Mouse (Mus musculus): Measurements from ENCODE around the gene Pm20d1. TPM values are rescaled to one million over a fixed set of nuclear protein-coding genes. Genes with fewer than 3 reads are reported as not detected.
A peak's percentile ranks its signal among the peaks of the same experiment; 100 is the strongest.

The Pm20d1 gene
- polyA plus RNA-seq, 1 experiment, result not detected

DNA sequence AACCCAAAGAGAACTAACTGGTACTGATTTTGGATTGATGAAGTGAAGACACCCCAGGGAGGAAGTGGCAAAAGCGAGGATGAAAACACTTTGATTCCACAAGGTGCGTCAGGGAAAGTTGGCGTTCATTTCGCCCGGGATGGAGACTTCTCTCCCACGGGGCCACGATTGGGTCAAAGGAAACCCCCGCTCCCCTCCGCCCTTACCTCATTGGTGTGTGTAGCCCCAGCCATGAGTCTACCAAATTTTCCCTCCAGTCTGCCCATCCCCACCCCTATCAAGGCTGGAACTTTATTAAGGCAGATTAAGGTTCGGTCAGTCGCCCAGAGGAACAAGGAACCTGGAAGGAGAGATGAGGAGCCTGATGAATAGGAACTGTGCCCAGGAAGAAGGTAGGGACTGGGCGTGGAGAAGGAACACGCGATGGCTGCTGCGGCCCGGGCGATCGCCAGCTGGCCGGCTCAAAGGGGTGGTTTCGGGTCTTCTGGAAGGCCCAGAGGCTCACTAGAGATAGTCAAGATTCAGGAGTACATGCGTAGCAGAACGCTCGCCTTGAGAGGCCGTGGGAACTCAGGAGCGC lies 30.1 kb downstream of the Pm20d1 start, which contains the start of gene Slc41a1:
Gene Slc41a1, plus strand, starts transcription at position 287 of the 580 bp plus-strand sequence.
- Histone ChIP-seq H3K27ac (ENCODE audit: insufficient read depth, low read depth, low read length) (peak within 1 kb of the TSS; percentile 12; the same call in 1 of the 2 replicates), H3K4me3 (ENCODE audit: insufficient read depth, low read length) (peak within 1 kb of the TSS; percentile 85), H3K4me1 (ENCODE audit: control insufficient read depth, insufficient read depth, low read length) (peaks cover 8% of the 10 kb centered on the region; the same call in 1 of the 2 replicates)
- TF ChIP-seq POLR2A (IDR thresholded peaks at IDR 0.05; ENCODE audit: borderline replicate concordance, low read depth, low read length), result no peak
- no peak for TF ChIP-seq CTCF (IDR thresholded peaks at IDR 0.05; ENCODE audit: low read depth, low read length)

DNA sequence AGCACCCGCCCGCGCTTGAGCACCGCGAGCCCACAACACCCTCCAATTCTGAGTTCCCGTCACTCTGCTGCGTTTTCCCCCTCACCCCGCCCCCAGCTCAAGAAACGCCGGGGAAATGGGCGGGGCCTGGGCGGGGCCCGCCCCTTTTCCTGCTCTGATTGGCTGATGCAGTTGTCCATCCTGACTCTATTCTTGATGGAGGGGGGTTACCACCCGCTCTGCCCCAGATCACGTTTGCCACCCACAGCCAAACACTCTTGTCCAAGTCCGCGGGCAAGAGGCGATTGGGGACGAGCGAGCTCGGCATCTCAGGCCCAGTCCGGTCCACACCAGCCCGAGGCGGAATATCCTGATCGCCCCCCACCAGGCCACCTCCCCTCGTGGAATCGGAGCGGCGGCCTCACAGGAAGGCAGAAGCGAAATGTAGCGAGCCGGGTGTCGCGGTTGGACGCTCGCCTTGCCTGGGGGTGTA lies 30.6 kb downstream of the Pm20d1 start:
- H3K4me1 ChIP-seq (ENCODE audit: control insufficient read depth, insufficient read depth, low read length), result peaks cover 8% of the 10 kb centered on the region; the same call in 1 of the 2 replicates
- peak overlapping the region; percentile 12; the same call in 1 of the 2 replicates for H3K27ac ChIP-seq (ENCODE audit: insufficient read depth, low read depth, low read length)
- peak overlapping the region; percentile 85 for H3K4me3 ChIP-seq (ENCODE audit: insufficient read depth, low read length)
- TF ChIP-seq CTCF (IDR thresholded peaks at IDR 0.05; ENCODE audit: low read depth, low read length), result no peak
- no peak for TF ChIP-seq POLR2A (IDR thresholded peaks at IDR 0.05; ENCODE audit: borderline replicate concordance, low read depth, low read length)

DNA sequence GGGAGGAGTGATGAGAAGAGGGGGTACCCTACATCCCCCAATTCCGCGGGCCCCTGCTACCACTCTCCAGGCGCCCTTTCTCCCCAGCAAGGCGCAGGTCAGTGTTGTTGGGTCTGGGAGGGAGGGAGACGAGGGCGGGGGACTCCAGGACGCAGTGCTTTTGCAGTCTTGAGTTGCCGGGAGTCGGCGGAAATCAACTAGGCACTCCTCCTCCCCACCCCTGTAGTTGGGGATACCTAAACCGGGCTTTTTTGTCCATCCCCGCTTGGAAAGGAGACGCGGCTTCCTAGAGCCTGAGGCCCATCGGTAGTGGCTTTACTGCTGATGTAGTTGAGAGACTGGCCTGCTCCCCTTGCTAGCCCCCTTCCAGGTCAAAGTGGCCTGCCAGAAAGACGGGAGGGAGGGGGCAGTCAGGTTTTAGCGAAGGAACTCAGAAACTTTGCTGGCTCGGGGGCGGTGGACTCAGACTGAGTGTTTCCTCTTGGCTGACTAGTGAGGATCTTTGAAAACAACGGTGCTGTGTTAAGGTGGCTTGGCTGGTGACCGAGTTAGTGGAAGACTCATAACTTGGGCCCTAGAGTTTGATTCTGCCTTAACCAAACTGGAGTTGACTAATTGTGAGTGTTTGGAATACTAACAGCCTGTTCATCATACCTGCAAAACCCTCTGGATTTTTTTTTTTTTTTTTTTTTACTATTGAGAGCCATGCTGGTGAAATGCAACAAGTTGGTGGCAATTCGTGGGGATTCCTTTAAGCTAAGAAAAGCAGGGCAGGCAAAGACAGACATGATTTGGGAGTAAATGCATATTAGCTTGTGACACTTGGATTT lies 31.3 kb downstream of the Pm20d1 start:
- no peak for TF ChIP-seq CTCF (IDR thresholded peaks at IDR 0.05; ENCODE audit: low read depth, low read length)
- no peak for TF ChIP-seq POLR2A (IDR thresholded peaks at IDR 0.05; ENCODE audit: borderline replicate concordance, low read depth, low read length)
- Histone ChIP-seq H3K4me1 (ENCODE audit: control insufficient read depth, insufficient read depth, low read length) (peaks cover 8% of the 10 kb centered on the region; the same call in 1 of the 2 replicates), H3K27ac (ENCODE audit: insufficient read depth, low read depth, low read length) (no peak overlapping the region), H3K4me3 (ENCODE audit: insufficient read depth, low read length) (peak overlapping the region; percentile 85)

DNA sequence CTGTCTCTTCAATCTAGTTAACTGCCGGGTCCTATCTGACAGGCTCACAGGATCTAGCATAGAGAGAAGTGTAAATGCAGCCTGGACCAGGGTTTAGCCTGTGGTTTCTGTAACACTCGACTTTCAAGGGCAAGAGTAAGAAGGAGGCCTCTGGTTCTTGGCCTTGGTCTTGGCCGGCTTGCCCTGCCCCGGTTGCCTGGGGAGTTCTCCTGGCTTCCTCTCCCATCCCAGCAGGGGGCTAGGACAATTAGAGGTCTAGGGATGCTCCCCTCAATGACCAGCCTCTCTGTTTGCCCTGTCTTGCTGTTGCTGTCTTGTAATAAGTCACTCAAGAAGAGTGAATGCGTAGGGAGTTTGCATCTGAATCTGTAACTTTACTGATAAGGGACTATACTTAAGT lies 32.1 kb downstream of the Pm20d1 start:
- H3K27ac ChIP-seq (ENCODE audit: insufficient read depth, low read depth, low read length), result no peak overlapping the region
- no peak overlapping the region for H3K4me3 ChIP-seq (ENCODE audit: insufficient read depth, low read length)
- no peak for TF ChIP-seq POLR2A (IDR thresholded peaks at IDR 0.05; ENCODE audit: borderline replicate concordance, low read depth, low read length)
- peaks cover 8% of the 10 kb centered on the region; the same call in 1 of the 2 replicates for H3K4me1 ChIP-seq (ENCODE audit: control insufficient read depth, insufficient read depth, low read length)

DNA sequence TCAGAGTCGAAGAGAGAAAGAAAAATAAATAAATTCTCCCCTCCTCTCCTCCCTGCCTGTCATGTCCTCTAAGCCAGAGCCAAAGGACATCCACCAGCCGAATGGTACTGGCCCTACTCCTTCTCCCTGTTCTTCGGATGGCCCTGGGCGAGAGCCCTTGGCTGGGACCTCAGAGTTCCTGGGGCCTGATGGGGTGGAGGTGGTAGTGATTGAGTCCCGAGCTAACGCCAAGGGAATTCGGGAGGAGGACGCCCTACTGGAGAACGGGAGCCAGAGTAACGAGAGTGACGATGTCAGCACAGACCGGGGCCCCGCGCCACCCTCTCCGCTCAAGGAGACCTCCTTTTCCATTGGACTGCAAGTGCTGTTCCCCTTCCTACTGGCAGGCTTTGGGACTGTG lies 33.4 kb downstream of the Pm20d1 start:
- Histone ChIP-seq H3K4me1 (ENCODE audit: control insufficient read depth, insufficient read depth, low read length) (peaks cover 8% of the 10 kb centered on the region; the same call in 1 of the 2 replicates), H3K4me3 (ENCODE audit: insufficient read depth, low read length) (no peak overlapping the region), H3K27ac (ENCODE audit: insufficient read depth, low read depth, low read length) (no peak overlapping the region)
- TF ChIP-seq CTCF (IDR thresholded peaks at IDR 0.05; ENCODE audit: low read depth, low read length) (no peak), POLR2A (IDR thresholded peaks at IDR 0.05; ENCODE audit: borderline replicate concordance, low read depth, low read length) (no peak)

DNA sequence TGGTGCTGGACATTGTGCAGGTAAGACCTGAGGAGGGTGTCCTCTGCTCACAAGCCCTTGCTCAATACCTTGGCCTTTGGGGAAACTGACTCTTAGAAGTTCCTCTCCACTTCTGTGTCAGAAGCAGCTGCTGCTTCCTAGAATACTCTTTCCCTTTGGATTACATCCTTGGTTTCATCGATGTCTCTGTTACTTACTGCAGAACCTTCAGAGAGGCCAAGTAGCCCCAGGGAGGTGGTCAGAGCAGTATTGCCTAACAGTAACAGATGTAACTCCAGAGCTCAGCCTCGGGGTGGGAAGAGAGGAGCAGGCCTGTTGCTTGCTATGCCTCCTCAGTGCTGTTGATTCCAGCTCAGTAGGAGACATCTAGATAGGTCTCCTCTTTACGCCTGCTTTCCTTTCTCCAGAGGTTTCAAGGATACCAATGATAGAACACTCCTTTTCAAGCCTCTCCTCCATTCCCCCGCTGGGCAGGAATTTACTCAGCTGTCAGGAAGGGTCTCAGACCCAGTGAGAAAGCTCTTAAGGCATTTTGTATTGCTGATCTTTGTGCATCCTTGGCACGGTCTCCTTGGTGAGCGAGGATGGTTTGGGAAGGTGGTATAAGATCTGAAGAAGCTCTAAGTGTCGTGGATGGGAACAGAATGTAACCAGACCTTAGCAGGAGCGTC lies 33.9 kb downstream of the Pm20d1 start:
- Histone ChIP-seq H3K27ac (ENCODE audit: insufficient read depth, low read depth, low read length) (no peak overlapping the region), H3K4me1 (ENCODE audit: control insufficient read depth, insufficient read depth, low read length) (peaks cover 8% of the 10 kb centered on the region; the same call in 1 of the 2 replicates), H3K4me3 (ENCODE audit: insufficient read depth, low read length) (no peak overlapping the region)
- TF ChIP-seq POLR2A (IDR thresholded peaks at IDR 0.05; ENCODE audit: borderline replicate concordance, low read depth, low read length), result no peak
- TF ChIP-seq CTCF (IDR thresholded peaks at IDR 0.05; ENCODE audit: low read depth, low read length), result no peak

DNA sequence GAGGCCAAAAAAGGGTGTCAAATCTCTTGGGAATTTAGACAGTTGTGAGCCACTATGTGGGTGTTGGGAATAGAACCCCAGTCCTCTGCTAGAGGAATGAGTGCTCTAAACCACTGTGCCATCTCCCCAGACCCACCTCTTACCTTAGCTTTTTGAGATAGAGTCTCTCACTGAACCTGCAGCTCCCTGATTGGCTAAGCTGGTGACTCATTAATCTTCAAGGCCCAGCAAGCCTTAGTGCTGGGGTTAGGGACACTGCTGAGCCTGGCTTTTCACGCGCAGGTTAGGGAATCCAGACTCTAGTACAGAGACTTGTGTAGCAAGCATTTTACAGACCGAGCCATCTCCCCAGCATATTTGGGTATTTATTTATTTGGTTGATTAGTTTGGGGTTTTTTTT lies 39.9 kb downstream of the Pm20d1 start:
- Histone ChIP-seq H3K4me3 (ENCODE audit: insufficient read depth, low read length) (no peak overlapping the region), H3K4me1 (ENCODE audit: control insufficient read depth, insufficient read depth, low read length) (no peaks in the 10 kb centered on the region), H3K27ac (ENCODE audit: insufficient read depth, low read depth, low read length) (no peak overlapping the region)
- TF ChIP-seq CTCF (IDR thresholded peaks at IDR 0.05; ENCODE audit: low read depth, low read length) (no peak), POLR2A (IDR thresholded peaks at IDR 0.05; ENCODE audit: borderline replicate concordance, low read depth, low read length) (no peak)

DNA sequence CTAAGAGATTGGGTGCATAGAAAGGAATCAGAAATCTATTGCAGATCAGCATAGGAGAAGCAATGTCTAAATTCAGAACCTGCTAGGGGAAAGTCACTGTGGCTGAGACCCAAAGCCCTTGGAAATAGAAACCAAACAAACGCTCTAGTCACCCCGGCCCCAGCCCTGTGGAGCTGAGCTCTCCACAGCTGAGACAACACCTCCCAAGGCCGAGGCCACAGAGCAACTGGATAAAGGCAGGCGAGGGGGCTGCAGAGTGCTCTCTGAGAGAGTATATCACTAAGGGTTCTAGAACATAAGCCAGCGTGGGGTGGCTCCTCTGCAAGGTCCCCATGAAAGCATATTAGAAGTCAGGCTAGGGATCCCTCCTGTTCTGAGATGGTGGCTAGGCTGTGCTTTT lies 41.4 kb downstream of the Pm20d1 start:
- Histone ChIP-seq H3K27ac (ENCODE audit: insufficient read depth, low read depth, low read length) (no peak overlapping the region), H3K4me1 (ENCODE audit: control insufficient read depth, insufficient read depth, low read length) (no peaks in the 10 kb centered on the region), H3K4me3 (ENCODE audit: insufficient read depth, low read length) (no peak overlapping the region)
- TF ChIP-seq CTCF (IDR thresholded peaks at IDR 0.05; ENCODE audit: low read depth, low read length), result no peak
- no peak for TF ChIP-seq POLR2A (IDR thresholded peaks at IDR 0.05; ENCODE audit: borderline replicate concordance, low read depth, low read length)

DNA sequence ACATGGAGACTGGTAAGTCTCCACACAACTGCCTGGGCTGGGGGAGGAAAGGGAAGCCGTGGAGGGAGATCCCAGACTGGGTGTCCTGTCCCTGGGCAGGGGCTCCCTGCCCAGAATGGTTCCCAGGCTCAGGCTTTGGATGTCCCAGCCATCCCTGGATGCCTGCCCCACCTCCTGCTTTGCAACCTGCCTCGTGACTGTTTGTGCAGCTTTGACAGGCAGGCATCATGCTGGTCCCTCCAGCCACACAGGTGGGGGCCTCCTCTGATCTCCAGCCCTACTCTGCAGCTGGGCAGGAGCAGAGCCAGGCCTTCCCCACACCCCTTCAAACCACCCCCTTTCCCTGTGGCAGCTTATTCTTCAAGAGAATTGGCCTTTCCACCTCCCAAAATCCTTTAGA lies 42.1 kb downstream of the Pm20d1 start:
- Histone ChIP-seq H3K4me1 (ENCODE audit: control insufficient read depth, insufficient read depth, low read length) (no peaks in the 10 kb centered on the region), H3K27ac (ENCODE audit: insufficient read depth, low read depth, low read length) (no peak overlapping the region), H3K4me3 (ENCODE audit: insufficient read depth, low read length) (no peak overlapping the region)
- TF ChIP-seq CTCF (IDR thresholded peaks at IDR 0.05; ENCODE audit: low read depth, low read length) (no peak), POLR2A (IDR thresholded peaks at IDR 0.05; ENCODE audit: borderline replicate concordance, low read depth, low read length) (no peak)

Measured in bone marrow macrophage, adult 2 months (primary cell).